Mouse (Mus musculus): ENCODE measurements around the gene Lamb3. TPM values are rescaled to one million over a fixed set of nuclear protein-coding genes. Genes with fewer than 3 reads are reported as not detected.
A peak's percentile ranks its signal among the peaks of the same experiment; 100 is the strongest.

Gene Lamb3
- total RNA-seq, 2 experiments from 2014 or later = 0.89 to 1.6 TPM

DNA sequence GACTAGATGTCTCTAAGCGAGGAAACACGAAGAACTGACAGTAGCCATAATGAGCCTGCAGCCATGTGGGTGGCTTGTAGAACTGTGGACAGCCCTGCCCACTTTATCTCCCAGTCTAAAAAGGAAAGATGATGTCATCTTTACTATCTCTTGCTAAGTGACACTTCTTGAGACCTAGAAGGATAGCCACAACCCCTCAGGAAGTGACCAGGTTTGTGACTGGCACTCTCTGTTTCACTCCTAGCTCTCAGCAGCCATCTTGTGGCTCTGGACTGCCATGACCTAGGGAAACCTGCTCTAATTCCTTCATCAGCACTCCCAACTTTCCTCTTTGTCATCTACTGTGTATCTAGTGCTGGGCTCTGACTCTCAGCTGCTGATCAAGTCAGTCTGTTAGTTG lies 9.2 kb upstream of the Lamb3 start:
- intact Hi-C loops (cut with DNase I) = no loop called here
- no peak for DNase-seq (ENCODE audit: low spot score in 2 of 2)

DNA sequence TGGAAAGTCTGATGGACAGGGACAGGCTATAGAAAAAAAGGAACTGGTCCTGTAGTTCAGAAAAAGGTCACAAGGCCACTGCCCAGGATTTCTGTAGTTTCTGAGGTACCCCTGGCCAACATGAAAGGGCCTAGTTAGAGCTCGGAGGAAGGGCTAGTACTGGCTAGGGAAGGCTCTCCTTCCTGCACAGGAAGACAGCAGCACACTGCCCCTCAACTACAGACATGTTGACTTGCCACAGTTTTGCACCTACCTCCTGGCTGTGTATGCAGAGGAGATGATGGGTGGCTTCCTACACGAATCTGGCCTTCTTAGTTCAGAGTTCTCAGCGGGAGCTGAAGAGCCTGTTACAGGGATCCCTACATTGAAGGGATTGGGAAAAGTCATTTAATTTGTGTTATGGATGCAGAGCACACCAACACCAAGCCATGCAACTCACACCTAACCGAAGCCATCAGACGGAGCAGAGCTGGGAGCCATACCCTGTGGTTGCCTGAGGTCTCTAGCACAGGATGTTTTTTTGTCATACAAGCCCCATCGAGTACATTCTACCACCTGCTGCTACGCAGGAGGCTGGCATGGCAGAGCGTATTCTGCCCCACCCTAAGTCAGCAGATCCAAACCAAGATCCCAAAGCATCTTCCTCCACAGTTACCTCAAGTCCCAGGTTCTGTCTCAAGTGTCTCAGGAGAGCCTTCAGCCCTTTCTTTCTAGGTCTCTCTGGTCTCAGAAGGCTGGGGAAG lies 6.7 kb upstream of the Lamb3 start:
- intact Hi-C loops (cut with DNase I) = no loop called here
- no peak for DNase-seq (ENCODE audit: low spot score in 2 of 2)

DNA sequence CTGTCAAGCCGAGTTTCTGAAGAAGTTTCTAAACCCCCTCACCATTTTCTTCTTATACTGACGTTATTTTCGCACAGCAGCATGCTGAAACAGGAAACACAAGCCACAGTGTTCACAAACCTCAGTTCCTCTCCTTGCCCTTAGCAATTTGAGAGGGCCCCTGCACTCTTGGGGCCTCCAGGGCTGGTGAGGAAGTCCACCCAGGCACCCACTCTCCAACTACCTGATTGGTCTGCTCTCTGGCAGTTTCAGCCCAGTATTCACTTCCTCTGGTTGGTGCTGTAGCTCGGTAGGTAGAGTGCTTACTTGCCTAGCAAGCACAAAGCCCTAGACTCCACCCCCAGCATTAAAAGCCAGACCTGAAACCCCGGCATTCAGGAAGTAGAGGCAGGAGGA lies 6.1 kb upstream of the Lamb3 start, which contains the start of gene Traf3ip3:
TSS of gene Traf3ip3 (minus strand) at position 321 of the 396 bp plus-strand sequence.
- intact Hi-C loops (cut with DNase I) = no loop called here
- no peak for DNase-seq (ENCODE audit: low spot score in 2 of 2)

DNA sequence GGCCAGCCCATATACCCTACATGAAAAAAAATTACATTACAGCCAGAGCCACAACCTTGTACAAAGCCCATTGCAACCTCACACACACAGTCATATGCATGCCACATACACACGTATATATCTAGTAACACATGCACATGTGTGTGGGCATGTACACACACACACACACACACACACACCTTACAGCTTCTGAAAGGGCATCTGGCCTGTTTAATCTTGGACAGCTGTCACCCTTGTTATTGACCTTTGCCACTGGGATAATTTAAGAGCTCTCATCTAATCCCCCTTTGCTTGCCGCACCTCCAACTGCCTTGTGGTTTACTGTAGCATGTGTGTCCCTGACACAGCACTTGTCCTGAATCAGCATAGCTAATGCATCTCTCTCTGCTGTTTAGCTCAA lies 3.7 kb upstream of the Lamb3 start:
- intact Hi-C loops (cut with DNase I) = no loop called here
- DNase-seq (ENCODE audit: low spot score in 2 of 2) = no peak

DNA sequence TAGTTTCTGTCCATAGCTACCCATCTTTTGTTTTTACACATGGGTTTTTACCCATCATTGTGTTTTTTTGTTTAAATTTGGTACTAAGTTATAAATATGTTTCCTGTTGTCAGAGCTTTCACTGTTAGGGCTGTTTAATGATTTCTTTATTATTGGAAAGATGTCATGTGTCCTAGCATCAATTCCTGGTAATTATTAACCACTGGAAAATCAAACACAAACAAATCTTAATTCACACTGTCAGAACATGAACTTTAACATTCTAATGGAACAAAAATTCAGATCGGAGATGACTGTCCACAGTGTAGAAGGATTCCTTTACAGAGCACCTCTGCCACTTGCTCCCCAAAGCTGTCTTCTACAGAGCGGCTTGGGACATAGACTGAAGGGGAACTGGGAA lies 2.1 kb upstream of the Lamb3 start:
- intact Hi-C loops (cut with DNase I) = loop anchor here (5.0 kb wide), 2 partner anchors 117 to 177 kb away; no protein-coding TSS in a partner anchor
- DNase-seq (ENCODE audit: low spot score in 2 of 2) = no peak

DNA sequence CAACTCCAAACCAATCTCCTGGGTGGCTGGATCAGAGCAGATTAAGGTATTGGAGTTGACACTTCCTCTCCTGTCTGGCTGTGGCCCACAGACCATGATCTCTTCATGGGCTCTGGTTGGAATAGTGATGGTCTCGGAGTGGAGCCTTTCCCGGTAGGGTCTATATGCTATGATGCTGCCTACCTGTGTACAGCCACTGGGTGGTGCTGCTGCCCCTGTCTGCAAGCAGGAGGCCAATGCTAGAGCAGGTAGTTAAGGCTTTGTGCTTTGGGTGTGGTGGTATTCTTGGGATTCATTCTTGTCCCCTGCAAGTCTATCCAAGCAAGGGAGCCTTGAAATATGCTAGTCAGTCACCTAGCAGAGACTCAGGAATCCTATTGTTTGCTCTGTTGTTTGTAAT lies 679 bp downstream of the Lamb3 start:
- intact Hi-C loops (cut with DNase I) = loop anchor here (5.0 kb wide), 2 partner anchors 114 to 174 kb away; no protein-coding TSS in a partner anchor
- DNase-seq (ENCODE audit: low spot score in 2 of 2) = peak; percentile 43 to 46

DNA sequence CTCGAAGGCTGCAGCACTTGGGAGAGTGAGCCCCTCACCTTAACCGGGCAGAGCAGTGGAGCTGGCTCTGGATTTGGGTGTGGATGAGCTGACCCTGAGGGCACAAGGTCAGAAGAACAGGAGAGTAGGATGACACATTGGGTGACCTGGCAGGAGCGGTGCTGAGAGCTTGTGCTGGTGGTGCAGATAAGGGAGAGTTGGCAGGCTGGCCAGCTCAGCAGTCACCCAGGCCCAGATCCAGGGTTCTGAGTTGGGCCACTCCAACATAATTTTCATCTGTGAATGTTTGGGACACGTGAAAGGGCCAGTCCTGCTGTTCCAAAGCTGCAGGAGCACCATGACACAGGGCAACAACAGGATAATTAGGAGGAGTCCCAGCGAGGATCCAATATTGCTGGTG lies 3.9 kb downstream of the Lamb3 start:
- intact Hi-C loops (cut with DNase I) = no loop called here
- no peak for DNase-seq (ENCODE audit: low spot score in 2 of 2)

DNA sequence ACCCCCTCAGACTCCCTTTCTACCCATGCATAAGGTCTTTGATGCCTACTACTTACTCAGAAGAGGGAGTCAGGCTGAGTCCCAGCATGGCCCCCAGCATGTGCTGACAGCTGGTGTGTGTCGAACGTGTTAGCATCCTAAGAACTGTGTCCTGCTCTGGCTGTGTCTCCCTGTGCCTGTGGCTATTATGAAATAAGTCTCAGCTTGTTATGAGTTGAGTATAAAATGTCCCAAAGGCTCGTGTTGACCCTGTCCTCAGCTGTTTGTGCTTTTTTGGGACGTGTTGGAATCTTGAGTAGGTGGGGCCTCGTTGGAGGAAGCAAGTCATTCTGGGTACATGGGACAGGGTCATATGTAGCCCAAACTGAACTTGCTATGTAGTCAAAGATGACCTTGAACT lies 6.6 kb downstream of the Lamb3 start:
- intact Hi-C loops (cut with DNase I) = no loop called here
- DNase-seq (ENCODE audit: low spot score in 2 of 2) = no peak

DNA sequence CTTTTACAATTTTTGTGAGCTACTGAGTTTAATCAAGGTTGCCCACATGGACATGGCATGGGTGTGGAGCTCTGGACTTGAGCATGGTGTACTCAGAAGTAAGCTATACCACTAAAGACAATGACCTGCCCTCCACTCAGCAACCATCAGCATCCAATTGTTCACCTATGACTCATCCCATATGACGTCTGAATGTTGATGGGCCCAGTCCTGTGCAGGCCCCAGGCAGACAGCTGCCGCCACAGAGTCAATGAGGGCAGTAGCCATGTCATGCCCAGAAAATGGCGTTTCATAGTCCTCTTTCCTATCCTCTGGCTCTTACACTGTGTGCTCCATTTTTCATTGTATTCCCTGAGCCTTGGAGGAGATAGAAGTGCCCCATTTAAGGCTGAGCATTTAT lies 8.5 kb downstream of the Lamb3 start:
- DNase-seq (ENCODE audit: low spot score in 2 of 2) = no peak
- intact Hi-C loops (cut with DNase I) = no loop called here

DNA sequence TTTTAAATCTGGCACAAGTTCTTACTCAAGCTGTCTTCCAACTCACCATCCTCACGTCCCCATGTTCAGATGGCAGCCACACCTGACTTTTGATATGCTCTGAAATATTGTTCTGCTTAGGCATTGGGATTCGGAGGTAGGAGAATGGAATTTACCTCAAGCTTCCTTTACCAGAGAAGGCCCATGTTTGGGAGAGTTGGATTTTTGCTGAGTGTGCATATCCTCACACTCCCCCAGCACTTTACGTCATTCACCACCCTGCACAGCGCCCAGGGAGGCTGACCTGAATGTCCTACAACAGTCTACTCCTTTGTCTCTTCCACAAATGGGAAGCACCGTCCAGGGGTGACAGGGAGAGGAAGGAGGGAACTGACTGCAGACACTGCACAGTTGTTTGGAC lies 12.9 kb downstream of the Lamb3 start:
- DNase-seq (ENCODE audit: low spot score in 2 of 2) = no peak
- intact Hi-C loops (cut with DNase I) = no loop called here

DNA sequence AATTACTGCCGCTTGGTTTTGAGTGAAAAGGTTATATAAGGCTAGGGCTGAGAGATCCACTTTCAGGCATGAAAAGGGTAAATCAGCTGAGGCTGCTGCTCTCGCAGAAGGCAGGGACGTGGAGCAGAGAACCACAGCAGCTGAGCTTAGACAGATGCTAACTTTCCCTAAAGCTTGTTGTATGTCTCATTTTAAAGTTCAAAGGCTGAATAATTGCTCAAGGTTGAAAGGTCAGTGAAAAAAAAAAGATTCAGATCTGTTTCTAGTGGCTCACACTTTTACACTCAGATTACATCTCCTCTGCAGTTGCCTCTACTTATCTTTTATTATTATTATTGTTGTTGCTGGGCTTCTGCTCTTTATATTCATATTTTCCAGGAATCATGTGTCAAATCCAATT lies 18.0 kb downstream of the Lamb3 start:
- DNase-seq (ENCODE audit: low spot score in 2 of 2) = no peak
- intact Hi-C loops (cut with DNase I) = no loop called here

DNA sequence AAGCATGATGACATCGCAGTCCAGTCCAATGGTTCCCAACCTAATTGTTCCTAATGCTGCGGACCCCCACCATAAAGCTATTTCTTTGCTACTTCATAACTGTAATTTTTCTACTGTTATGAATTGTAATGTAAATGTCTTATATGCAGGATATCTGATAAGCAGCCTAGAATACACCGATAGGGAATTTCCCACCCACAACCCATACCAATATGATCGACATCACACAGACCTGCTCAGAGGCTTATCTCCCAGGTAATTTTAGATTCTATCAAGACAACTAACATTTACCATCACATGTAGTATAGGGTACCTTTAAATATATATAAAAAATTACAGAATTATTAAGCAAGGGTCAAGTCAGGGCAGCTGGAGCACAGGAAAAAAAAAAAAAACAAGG lies 18.6 kb downstream of the Lamb3 start:
- intact Hi-C loops (cut with DNase I) = no loop called here

DNA sequence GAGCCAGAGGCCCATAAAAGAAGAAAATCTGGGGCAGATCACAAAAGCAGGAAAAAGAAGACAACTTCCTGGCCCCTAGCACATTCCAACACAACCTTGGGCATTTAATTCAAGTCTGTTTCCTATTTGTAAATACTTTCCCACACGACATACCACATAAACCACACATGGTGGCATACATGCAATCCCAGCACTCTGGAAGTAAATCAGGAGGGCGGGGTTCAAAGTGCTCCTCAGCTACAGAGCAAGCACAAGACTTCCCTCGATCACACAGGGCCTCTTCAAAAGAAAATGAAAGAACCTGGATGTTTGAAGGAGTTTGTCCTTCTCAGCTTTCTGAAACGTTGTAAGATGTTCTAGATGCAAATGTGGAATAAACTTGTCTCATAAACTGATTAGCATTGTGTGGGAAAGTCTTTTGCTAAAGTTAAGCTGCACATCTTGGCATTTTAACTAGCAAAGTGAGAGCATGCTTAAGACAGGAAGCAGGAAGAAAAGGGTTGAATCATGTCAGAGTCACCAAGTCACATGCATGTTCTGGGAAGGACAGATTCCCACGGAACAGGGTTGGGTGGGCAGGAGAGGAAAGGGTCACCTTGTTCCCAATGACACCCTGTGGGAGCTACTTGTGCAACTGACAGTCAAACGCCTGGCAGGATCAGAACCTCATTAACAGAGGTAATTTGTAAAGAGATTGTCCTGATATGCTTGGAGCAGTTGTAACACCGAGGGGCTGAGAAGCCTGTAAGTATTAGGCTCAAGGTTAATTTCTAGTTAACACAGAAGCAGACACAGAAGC lies 19.4 kb downstream of the Lamb3 start:
- intact Hi-C loops (cut with DNase I) = no loop called here
- no peak for DNase-seq (ENCODE audit: low spot score in 2 of 2)

More for the DNA sequence above, 18.6 kb downstream of the Lamb3 start:
- DNase-seq (ENCODE audit: low spot score in 2 of 2) = no peak

DNA sequence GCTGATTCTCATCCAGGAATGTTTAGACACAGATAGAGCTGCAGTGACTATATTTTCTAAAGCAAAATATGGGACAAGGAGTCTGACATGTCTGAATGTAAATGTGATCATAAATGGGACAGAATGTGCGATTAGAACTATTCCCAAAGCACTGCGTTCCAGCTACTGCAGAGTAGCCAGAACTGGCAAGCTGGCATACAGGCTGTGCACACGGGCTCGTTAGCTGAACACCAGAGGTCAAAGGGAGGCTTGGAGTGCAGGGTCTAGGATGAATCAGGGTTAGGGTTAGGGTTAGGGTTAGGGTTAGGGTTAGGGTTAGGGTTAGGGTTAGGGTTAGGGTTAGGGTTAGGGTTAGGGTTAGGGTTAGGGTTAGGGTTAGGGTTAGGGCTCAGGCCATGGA lies 20.0 kb downstream of the Lamb3 start:
- no peak for DNase-seq (ENCODE audit: low spot score in 2 of 2)
- intact Hi-C loops (cut with DNase I) = no loop called here

DNA sequence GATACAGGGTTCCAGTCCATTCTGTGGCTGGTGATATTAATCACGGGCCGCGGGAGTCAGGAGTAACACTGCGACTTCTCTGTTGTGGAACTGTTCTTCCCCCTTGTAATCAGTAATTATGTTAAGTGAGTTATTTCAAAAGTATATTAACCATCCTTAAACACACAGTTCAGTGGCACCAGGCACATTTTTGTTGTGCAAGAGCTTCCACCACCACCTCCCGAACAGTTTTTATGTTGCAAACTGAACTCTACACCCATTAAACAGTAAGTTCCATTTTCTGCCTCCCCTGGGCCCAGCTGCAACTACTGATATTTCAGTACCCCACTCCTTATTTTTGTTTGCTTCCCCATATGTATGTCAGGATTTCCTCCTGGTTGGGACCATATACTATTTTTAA lies 22.1 kb downstream of the Lamb3 start:
- no peak for DNase-seq (ENCODE audit: low spot score in 2 of 2)
- intact Hi-C loops (cut with DNase I) = no loop called here

DNA sequence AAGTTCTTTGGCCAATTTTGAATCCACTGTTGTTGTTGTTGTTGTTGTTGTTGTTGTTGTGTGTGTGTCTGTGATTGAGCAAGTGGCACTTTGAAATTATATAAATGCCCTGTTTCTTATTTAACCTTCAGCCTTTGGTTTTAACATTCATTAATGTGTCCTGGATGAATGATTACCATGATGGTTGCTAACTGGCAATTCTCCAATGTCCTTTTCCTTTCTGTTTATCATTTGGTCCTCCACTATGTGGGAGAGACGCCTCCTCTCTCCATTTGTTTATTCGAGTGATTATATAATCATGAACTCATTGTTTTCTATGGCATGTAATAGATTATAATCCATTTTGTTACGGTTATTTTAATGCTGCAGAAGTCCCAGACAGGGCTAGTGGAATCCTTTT lies 23.0 kb downstream of the Lamb3 start:
- DNase-seq (ENCODE audit: low spot score in 2 of 2) = no peak
- intact Hi-C loops (cut with DNase I) = no loop called here

DNA sequence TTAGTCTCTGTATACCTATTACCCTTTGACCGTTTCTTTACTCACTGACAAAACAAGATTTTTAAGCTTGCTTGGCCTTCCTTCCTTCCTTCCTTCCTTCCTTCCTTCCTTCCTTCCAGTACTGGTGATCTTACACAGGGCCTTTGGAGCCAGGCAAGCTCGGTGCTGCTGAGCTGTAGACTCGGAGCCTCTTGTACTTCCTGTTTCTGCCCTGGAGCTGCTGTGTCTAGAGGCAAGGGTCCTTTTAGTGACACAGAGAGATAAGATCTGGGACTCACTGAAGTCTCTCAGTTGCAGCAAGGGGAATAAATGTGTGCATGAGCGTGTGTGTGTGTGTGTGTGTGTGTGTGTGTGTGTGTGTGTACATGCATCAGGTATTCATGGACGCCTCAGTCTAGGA lies 23.4 kb downstream of the Lamb3 start:
- intact Hi-C loops (cut with DNase I) = no loop called here
- no peak for DNase-seq (ENCODE audit: low spot score in 2 of 2)

DNA sequence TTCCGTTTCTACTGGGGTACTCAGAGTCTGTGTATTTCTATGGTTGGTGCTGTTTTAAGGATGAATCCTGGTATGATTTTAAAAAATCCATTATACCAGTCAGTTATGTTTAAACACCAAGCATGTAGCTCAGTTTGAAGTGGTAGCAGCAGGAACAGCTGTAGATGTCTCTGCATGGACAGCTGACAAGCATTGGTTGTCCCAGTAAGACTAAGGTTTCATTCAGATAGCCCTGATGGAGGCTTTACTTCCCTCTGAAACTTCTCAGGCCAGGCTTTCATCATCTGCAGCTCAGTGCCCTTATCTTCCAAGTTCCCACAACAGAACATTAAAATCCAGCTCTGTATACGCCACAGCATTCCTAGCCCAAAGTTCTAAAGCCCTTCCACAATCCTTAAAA lies 25.2 kb downstream of the Lamb3 start:
- DNase-seq (ENCODE audit: low spot score in 2 of 2) = no peak
- intact Hi-C loops (cut with DNase I) = no loop called here

DNA sequence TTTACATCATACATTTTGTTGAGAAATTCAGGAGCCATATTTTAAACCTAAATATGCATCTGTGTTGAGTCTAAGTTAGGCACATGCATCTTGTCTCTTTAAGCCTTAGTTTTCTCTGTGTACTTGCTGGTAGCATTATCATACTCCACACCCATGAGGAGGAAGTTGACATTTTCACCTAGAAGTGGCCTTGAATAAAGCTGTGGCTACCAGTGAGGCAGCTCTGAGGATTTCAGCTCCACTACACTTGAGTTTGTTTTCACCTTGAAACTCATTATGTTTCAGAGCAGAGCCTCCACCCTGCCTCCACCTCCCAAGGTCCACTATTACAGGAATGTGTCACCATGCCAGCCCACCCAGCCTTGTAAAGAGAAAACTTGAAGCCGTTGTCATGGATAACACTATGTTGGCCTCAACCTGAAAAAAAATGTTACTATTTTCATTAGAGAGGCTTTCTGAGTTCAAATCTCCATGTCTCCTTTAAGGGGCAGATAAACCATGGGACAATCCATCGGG lies 26.7 kb downstream of the Lamb3 start:
- no peak for DNase-seq (ENCODE audit: low spot score in 2 of 2)
- intact Hi-C loops (cut with DNase I) = no loop called here

DNA sequence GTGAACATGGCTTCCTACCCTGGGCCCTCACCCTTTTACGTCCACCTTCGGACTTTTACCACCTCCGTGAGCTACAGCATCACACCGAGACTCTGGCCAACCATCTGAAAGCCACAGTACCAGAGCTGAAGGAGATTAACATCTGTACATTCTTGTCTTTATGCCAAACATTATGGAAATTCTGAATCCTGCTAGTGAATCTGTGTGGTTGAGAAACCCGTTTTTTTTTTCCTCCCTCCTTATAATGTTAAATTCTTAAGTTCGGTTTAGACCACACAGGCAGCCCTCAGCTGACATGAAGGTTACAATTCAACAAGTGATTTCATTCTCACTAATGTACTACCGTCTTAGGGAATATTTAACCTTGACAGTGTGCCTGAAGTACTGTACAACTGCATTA lies 27.4 kb downstream of the Lamb3 start:
- intact Hi-C loops (cut with DNase I) = no loop called here
- DNase-seq (ENCODE audit: low spot score in 2 of 2) = no peak

DNA sequence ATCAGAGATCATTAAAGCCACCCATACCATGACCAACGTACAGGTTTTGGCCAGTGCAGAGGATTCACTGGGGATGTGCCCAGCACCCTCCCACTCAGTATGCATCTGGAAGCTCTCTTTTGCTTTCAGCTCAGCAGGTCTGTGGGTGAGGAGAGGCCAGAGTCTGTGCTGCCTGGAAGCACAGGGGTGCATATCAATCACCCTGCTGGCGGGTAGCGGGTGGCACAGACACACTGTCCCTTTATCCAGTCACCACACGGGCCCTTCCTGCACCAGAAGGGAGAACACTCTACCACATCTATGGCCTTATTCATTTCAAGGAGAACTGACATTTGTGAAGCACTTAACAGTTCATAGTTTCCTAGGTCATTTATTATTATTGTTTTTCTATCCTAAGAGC lies 30.9 kb downstream of the Lamb3 start:
- no peak for DNase-seq (ENCODE audit: low spot score in 2 of 2)
- intact Hi-C loops (cut with DNase I) = no loop called here

Data from left cerebral cortex, postnatal 36 days (tissue).